Mouse (Mus musculus) embryo, embryonic 10.5 days (tissue): ENCODE data around the gene Ube4b.

Experiments used
- DNase-seq: peaks from one replicate; pipeline ENCODE4 v3.0.0-alpha.2; 2015; ENCODE audit warnings: low spot score

The Ube4b gene

GRCm38 (mm10) chr4:149394292-149394691 is 32.3 kb downstream of the Ube4b start:
- DNase-seq, result no peak

GRCm38 (mm10) chr4:149393311-149393995 is 33.1 kb downstream of the Ube4b start:
- no peak for DNase-seq

- DNase-seq, result no peak
Observed at GRCm38 (mm10) chr4:149392359-149392758, 34.2 kb downstream of the Ube4b start.

- DNase-seq, result no peak
Observed at GRCm38 (mm10) chr4:149381001-149381400, 45.5 kb downstream of the Ube4b start.

GRCm38 (mm10) chr4:149379881-149380280 is 46.7 kb downstream of the Ube4b start:
- DNase-seq, result no peak

GRCm38 (mm10) chr4:149378819-149379218 is 47.7 kb downstream of the Ube4b start:
- DNase-seq, result no peak

GRCm38 (mm10) chr4:149376034-149376433 is 50.5 kb downstream of the Ube4b start:
- DNase-seq, result no peak

GRCm38 (mm10) chr4:149374662-149375061 is 51.9 kb downstream of the Ube4b start:
- no peak for DNase-seq

GRCm38 (mm10) chr4:149373927-149374326 is 52.6 kb downstream of the Ube4b start:
- DNase-seq, result no peak

- peak; percentile 68 for DNase-seq
Observed at GRCm38 (mm10) chr4:149373431-149373830, 53.1 kb downstream of the Ube4b start.

GRCm38 (mm10) chr4:149365702-149366370 is 60.7 kb downstream of the Ube4b start:
- no peak for DNase-seq

GRCm38 (mm10) chr4:149364896-149365295 is 61.7 kb downstream of the Ube4b start:
- no peak for DNase-seq

- no peak for DNase-seq
Observed at GRCm38 (mm10) chr4:149361051-149361450, 65.5 kb downstream of the Ube4b start.

GRCm38 (mm10) chr4:149360647-149361046 is 65.9 kb downstream of the Ube4b start:
- DNase-seq, result no peak

- no peak for DNase-seq
Observed at GRCm38 (mm10) chr4:149357982-149358381, 68.6 kb downstream of the Ube4b start.

- DNase-seq, result no peak
Observed at GRCm38 (mm10) chr4:149354671-149355070, 71.9 kb downstream of the Ube4b start.

- DNase-seq, result no peak
Observed at GRCm38 (mm10) chr4:149351596-149352150, 74.9 kb downstream of the Ube4b start.

GRCm38 (mm10) chr4:149348963-149349362 is 77.6 kb downstream of the Ube4b start:
- DNase-seq, result no peak

GRCm38 (mm10) chr4:149345873-149346272 is 80.7 kb downstream of the Ube4b start:
- no peak for DNase-seq

GRCm38 (mm10) chr4:149344311-149344710 is 82.2 kb downstream of the Ube4b start:
- no peak for DNase-seq

- DNase-seq, result peak; percentile 36
Observed at GRCm38 (mm10) chr4:149340680-149341079, 85.9 kb downstream of the Ube4b start.

GRCm38 (mm10) chr4:149339426-149340214 is 86.9 kb downstream of the Ube4b start:
- no peak for DNase-seq

- no peak for DNase-seq
Observed at GRCm38 (mm10) chr4:149338137-149338536, 88.4 kb downstream of the Ube4b start.
